Mouse (Mus musculus) spleen, adult 2 months (tissue): ENCODE measurements around the gene Rab40b.
A peak's percentile ranks its signal among the peaks of the same experiment; 100 is the strongest.

ENCODE experiments used
- CTCF ChIP-seq: fragments of 200-500 bp; IDR thresholded peaks from 2 replicates; pipeline ENCODE4 v1.5.1; 2011; ENCODE audit warnings: mild to moderate bottlenecking, inconsistent platforms; ENCODE audit not compliant: insufficient read depth, insufficient read length, insufficient replicate concordance; ENCODE audit errors: extremely low read depth
- POLR2A ChIP-seq: fragments of 200-500 bp; IDR thresholded peaks from 2 replicates; pipeline ENCODE4 v1.6.1; 2011; ENCODE audit warnings: low read depth, low read length, inconsistent platforms

DNA sequence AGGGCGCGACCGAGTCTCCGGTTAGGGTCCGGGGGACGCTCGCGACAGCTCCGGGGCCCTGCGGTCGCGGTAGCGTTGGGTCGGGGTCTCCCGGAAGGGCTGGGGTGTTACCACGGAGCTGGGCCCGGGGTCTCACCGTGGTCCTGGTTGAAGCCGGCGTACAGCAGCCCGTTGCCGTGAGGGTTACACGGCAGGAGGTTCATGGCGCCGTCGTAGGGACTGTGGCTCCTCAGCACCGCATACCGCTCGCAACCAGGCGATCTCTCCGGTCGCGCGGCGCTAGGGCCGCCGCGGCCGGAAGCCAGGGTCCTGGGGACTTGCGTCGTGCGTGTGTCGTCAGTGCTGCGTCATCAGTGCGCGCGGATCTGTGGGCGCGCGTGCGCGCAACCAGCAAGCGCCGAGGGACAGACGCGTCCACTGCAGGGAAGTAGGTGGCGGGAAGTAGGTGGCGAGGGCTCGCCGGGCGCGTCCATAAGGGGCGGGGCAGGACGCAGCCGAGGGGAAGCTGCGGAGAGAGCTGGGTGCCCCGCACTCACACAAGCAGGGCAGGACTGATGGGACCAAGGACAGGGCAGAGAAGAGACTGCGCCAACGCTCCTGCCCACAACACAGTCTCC lies 33.9 kb downstream of the Rab40b start, which contains the start of gene Wdr45b:
- TF ChIP-seq CTCF (no peak), POLR2A (peak; percentile 79)
